Mouse (Mus musculus) left cerebral cortex, adult 18-20 months (tissue): Measurements from ENCODE around the gene Aldh1l1. TPM values are rescaled to one million over a fixed set of nuclear protein-coding genes. Genes with fewer than 3 reads are reported as not detected.

Experiments used
- DNase-seq, 2 experiments: peaks; one replicate each; pipeline ENCODE4 v3.0.0; 2021 to 2022; ENCODE audit warnings: low spot score in 2 of 2, mixed read lengths in 1 of 2
- total RNA-seq, 2 experiments: library from RNA; stranded (reverse); gene quantifications; 2 replicates each; pipeline ENCODE4 v1.2.3; 2021

Gene Aldh1l1
- total RNA-seq, 2 experiments from 2014 or later = 46.6 to 54.5 TPM

DNA sequence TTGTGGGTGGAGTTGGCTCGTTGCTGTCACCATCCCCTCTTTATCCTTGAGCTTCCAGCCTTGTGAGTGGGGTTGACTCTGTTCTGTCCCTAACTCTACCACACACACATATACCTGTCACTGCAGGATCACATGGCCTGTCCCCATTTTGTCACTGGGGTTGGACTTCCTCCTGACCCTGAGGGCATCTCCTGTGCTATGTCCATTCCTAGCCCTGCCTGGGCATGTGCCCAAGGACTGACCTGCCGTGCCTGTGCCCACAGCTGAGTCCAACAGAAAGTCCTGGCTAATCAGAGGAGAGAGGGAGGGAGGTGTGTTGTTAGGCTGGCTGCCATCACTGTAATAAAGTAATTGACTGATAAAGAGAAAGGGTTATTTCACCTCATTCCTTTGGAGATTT lies 58.2 kb downstream of the Aldh1l1 start:
- DNase-seq = no peak

DNA sequence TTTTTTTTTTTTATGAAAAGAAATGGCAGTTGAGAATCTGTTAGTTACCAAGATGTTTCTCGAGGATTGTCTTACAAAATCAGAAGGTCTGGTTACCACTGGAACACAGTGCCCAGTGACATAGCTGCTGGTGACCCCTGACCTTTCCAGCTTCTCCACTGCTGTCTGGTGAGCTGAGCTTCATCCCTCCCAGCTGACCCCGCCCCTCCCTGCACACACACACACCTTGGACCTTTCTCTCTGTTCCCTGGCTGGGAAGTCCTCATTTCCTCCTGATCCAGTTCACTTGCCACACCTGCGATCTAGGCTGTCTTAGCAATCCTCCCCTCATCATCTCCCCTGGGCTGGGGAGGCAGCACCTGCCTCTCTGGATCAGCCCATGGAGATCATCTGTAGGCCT lies 60.0 kb downstream of the Aldh1l1 start:
- DNase-seq = no peak

DNA sequence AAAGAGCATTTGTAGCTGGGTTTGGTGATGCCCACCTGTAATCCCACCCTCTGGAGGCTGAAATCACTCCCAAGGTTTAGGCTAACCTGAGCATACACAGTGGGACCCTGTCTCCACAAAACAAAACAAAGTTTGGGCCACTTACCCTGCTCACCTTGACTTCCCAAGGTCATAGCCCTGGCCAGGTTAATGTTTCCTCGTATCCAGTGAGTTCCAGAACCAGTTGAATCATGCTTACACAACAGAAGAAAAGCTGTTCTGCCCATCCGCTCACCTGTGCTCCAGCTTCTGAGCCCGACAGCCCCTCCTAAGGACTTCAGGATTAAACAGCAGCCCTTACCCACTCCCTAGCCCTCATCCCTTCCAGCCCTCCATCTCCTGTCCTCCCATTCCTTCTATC lies 60.8 kb downstream of the Aldh1l1 start:
- DNase-seq = no peak

DNA sequence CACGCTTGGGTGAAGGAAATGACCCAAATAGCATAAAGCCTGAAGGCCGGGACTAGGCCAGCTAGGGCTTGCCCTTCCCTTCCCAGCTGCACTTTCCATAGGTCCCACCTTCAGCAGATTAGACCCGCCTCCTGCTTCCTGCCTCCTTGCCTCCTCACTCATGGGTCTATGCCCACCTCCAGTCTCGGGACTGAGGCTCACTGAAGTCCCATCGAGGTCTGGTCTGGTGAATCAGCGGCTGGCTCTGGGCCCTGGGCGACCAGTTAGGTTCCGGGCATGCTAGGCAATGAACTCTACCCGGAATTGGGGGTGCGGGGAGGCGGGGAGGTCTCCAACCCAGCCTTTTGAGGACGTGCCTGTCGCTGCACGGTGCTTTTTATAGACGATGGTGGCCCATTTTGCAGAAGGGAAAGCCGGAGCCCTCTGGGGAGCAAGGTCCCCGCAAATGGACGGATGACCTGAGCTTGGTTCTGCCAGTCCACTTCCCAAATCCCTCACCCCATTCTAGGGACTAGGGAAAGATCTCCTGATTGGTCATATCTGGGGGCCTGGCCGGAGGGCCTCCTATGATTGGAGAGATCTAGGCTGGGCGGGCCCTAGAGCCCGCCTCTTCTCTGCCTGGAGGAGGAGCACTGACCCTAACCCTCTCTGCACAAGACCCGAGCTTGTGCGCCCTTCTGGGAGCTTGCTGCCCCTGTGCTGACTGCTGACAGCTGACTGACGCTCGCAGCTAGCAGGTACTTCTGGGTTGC lies 64.1 kb downstream of the Aldh1l1 start:
- DNase-seq = no peak

DNA sequence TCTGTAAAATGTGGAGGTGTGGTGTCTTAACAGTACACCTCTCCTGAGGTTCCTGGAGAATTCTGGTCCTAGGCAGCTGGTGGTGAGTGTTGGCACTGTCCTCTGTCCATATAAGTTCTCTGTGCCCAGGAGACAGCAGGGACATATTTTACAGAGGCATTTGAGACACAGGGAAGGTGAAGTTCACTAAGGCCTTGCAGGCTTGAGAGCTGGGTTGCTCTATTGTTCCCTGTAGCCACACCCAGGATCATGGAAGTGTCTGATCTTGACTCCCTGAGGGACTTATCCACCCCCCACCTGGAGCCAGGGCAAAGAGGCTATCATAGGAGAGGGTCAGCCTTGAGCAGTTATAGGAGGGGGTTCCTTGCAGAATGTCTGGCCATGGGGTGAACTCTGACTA lies 65.0 kb downstream of the Aldh1l1 start:
- DNase-seq = no peak

DNA sequence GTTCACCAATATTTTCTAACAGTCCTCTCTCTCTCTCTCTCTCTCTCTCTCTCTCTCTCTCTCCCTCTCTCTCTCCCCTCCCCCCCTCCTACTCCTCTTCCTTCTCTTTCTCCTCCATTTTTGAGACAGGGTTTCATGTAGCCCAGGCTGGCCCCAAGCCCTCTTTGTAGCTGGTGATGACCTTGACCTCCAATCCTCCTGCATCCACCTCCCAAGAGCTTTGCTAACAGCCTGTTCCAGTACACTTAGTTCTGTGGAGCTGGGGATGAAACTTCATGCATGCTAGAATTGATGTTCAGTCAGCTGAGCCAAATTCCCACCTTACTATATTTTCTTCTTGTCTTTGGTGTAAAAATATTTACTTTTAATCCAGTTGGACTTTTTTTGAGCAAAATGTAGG lies 67.0 kb downstream of the Aldh1l1 start:
- no peak for DNase-seq

DNA sequence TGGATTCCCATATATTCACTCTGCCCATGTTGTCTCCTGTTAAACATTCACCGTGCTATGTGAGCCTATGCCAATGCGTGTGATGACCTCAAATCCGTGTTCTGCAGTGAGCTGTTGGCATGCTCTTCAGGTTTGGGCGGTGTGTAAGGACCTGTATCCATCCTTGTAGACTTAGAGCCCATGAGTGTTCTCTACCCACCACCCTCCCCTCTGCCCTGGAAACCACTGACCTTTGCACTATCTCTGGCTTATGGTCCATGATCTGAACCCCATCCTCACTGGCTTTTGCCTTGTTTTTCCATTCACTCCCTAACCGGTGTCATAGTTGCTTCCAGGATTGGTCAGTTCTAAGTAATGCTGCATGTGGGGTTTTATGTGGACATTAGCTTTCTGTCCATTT lies 67.5 kb downstream of the Aldh1l1 start:
- DNase-seq = no peak

DNA sequence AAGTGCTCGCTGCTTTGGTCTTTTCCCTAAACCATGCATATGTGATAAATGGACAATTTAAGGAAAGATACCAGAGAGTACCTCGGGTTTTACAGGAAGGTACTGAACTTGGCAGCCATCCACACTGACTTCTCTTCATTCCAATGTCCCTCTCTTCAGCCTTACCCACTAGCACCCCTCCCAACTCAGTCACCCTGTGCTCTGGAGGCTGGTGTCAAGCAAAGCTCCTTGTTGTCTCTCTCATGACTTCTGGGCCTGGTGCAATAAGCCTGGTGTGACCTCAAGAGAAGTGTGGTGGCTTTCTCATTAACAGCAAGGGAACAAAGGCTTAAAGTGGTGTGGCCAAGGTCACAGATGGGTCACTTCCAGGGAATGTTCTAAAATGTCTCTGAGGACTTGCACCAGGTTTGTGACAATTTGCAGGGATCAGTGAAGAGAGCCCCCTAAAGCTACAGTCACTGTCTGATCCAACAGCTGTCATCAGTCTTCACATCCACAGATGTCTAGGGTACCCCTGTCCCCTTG lies 70.4 kb downstream of the Aldh1l1 start:
- DNase-seq = no peak

DNA sequence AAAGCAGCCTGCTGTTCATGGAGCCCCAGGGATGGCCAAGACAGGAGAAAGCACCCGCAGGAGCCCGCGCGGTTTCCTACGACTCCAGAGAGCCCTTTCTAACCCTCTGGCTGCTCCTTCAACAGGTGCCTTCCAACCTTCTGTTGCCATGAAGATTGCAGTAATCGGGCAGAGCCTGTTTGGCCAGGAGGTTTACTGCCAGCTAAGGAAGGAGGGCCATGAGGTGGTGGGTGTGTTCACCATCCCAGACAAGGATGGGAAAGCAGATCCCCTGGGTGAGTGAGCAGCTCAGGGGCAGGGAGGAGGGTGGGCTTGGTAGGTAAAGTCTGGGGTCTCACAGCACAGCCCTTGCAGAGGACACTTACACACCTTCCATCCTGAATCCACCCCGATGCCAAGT lies 70.8 kb downstream of the Aldh1l1 start:
- no peak for DNase-seq

DNA sequence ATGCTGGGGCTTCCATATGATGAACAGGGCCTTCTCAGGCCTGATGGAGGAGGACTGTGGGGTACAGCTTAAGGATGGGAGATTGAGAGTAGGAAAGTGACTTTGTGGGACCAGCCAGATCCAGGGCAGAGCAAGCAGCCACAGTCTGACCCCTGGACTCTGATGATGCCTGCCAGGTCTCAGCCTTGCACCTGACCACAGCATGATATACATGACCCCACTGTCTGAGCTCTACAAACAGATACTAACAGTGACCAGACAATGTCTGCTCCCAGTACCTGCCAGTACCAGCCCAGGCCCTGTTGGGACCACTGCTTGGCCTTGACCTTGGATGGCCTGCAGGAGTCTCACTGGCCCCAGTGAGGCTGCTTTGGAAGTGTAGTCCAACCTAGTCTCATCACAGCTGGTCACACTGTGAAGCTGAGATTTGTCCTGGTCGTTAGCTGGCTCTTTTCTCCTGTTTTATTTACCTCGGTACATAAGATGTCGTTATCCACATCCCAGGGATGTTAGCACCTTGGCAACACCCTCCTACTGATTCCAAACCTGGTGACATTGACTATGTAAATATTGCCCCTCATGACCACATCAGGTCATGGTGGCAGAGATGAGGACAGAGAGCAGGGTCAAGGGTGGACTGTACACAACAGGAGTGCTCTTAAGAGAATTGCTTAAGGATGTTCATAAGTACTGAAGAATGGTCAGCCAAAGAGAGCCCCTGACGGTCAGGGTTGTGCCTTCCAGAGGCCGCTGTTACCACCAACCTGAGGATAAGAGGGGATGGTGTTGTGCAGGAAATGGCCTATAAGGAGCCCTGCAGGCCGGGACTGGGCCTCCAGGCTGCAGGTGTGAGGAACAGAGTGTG lies 71.8 kb downstream of the Aldh1l1 start:
- no peak for DNase-seq

DNA sequence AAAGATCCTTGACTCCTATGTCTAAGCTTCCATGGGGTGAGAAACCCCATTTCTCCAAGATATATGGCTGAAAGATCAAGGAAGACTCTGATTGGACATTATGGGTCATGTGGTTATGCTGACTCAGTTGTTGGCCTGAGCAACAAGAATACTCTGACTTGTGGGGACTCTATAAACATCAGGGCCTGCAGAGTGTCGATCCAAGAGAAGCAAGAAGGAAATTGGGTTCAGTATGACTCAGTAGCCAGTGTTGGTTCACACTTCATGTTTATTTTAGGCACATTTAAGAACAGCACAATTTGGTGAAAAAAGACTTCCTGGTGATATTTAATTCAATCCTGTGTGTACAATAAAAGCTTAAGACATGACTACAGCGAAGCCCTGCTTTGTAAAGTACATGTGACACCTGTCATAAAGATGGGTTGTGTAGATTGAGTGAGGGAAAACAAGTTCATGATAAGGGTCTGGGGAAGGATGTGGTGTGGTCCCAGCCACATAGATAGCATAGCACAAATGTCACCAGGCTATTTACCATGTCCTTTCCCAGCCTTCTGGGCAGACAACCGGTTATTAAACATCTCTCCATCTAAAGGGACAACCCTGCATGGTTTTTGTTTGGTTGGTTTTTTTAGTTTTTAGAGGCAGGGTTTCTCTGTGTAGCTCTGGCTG lies 74.3 kb downstream of the Aldh1l1 start:
- no peak for DNase-seq

DNA sequence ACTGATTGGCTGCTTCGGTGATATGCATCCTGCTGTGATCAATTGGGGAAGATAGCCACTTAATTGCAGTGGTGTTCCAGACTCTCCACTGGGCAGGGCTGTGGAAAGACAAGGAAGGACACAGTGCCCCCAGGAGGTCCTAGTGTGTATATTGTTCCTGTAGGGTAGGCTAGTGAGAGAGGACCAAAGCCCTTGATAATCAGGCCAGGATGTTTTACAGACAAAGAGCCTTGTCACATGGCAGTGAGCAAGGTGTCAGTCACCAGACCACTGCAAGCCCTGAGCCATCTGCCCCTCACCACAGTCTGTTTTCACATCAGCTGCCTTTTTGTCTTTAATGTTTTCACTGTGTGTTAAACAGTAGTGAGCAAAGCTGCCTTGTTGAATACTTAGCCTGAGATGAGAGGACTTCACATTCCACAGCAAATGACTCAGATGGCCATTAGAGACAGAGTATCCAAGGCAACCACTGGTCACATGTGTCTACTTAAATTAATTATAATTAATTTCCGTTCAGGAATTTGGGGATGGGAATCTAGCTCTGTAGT lies 75.1 kb downstream of the Aldh1l1 start:
- DNase-seq = no peak

DNA sequence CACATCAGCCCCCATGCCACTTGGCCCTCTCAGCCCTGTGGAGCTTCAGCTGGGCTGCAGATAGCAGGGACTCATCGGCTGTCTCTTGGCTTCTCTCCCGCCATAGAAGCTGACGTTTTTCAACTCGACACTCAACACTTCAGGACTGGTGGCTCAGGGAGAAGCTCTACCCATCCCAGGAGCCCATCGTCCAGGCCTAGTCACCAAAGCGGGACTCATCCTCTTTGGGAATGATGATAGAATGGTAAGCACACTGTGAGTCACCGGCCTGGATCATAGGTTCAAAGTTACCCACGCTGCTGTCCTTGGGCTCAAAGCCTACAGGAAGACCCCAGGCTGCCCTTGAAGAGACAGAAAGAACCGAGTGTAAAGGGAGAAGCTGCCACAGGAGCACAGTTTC lies 78.0 kb downstream of the Aldh1l1 start:
- DNase-seq = no peak

DNA sequence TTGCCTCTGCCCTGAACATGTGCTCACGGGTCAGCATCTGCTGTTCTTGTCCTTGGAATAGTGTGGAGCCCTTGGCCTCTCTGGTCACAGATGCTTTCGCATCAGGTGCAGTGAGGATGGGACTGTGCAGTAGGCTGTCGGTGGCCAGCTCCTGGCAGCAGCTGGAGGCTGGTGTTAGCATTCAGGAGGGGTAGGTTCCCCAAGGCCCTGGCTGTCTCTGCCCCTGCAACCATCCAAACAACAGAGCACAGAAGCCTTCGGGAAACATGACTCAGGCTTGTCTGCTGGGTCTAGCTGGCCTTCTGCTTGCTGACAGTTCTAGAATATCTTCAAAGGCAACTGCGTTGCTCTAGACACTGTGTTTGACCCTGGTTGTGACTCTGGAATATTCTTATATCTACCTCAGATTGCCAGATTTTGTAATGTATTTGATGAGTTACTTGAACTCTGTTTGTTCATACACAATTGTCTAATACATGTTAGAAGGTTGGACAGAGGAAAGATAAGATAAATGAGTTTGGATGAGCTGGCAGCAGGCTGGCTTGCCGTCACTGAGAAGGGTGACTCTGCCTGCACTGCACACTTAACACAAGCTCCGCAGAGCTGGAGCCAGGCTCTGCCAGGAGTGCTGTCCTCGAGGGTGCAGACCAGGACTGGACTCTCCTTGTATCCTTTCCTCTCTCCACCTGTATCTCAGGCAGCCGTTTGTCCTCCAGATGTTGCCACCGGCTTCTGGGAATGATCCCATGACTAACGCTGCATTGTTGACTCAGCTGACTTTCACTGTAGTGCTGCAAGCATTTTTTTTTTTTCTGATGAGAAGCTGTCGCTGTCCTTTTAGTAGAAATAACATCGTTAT lies 79.4 kb downstream of the Aldh1l1 start:
- no peak for DNase-seq

DNA sequence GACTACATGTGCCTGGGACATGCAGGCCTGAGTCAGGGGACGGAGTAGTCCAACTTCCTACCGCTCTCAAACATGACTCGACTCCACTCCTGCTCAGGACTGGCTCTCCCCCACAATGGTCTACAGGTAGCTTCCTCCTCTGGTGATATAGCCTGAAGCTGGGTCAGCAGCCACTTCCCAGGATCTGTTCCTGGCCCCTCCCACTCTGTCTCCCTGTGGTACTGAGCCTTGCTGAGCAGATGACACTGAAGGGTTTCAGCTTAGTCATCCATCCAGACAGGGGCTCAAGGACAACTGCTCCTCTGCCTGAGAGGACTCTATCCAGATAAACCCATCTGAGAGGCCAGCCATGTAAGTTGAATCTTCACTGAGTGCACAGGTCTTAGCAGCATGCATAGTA lies 81.3 kb downstream of the Aldh1l1 start:
- no peak for DNase-seq

DNA sequence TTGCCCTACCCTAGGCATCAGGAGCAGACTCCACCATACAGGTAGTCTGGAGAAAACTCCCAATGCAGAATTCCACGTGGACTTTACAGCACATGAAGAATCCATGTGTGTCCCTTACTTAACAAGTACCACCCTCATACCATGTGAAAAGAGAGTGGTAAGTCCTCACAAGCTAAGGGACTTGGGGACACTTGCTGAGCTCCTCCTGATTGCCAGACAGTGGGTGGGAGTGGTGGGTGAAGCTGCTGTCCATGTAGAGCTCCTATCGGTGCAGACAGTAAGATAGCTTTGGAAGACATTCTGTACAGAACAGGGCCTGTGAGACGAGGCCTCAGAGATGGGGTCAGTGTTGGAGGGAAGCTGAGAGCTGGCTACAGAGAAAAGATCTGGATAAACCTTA lies 81.7 kb downstream of the Aldh1l1 start:
- peak in 1 of 2 experiments; percentile 49 for DNase-seq

DNA sequence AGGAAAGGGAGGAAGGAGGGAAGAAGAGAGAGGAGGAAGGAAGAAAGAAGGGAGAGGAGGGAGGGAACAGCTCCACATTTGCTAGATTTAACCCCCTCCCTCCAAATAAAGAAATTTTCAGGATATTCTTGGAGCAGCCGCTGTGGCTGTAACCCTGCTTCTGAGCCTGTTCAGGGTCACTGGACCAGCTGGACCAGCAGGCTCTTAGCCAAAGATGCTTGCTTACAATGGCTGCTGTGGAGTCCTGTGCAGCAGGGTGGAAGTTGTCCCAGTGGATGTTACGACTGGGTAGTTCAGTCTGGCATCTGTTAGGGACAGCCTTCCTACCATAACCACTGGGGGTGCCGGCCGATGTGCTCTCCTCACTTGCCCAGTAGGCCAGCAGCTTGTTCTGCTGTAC lies 82.5 kb downstream of the Aldh1l1 start:
- DNase-seq = no peak

DNA sequence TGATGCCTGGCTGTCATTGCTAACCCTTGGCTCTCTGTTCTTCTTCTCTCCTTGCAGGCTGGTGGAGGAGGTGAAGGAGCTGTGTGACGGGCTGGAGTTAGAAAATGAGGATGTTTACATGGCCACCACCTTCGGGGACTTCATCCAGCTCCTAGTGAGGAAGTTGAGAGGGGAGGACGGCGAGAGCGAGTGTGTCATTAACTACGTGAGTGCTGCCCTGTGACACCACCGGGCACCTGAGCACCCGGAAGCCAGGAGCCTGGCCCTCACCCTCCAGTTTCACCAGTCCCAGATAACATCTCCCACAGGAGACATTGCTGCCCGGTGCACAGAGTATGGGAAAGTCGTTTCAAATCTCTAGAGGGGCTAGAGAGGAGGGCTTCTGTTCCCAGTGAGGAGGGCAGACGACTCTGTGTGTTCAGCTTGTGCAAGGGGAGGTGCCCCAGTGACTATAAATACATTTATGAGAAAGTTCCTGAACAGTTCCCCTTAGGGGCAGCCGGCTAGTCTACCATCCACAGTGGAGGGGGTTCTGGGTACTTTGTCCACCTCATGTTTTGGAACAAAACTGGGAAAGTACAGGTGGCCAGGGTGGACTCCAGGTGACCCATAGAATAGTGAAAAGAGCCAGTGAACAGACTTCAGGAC lies 83.6 kb downstream of the Aldh1l1 start:
- no peak for DNase-seq

DNA sequence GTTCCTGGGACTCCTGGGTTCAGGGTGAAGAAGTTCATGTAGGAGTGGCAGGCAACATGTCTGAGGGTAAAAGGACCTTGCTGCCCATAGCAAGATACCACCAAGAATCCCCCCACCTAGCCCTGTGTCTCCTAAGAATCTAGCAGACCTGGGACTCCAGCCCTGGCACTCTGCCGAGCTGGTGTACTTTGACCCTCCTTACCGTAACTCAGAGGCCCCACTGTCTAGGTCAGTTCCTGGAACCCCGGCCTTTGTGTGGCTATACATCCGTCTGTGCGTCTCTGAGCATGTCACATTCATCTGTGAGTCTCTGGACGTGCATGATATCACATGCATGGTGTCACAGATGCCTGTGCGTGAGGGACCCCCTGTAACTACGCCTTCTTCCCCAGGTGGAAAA lies 84.2 kb downstream of the Aldh1l1 start:
- no peak for DNase-seq

DNA sequence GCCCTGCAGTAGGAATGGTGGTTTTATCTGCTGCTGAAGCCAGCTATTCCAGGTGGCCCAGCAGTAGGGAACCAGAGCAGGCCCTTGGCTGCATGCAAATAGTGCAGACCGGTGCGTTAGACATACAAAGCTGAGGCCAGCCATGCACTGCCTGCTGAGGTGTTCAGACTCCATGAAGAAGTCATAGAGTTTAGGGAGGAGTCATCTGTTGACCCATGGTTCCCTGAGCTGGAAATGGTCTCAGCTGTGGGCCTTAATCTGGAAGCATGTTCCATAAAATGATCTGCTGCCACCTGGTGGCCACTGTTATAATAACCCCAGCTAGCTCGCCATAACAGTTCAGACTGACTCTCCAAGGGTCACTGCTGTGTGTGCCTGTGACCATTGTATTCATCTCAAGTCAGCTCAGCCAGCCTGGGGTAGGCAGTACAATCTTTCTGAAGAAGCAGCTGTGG lies 89.1 kb downstream of the Aldh1l1 start:
- peak; percentile 70 to 85 for DNase-seq
